Mouse (Mus musculus) stomach, embryonic 16.5 days (tissue): ENCODE results near the gene Mroh2a. TPM values are rescaled to one million over a fixed set of nuclear protein-coding genes. Genes with fewer than 3 reads are reported as not detected.

Source experiments
- ATAC-seq: fragments of 200-750 bp; cut with Nextera tagmentation; 2 replicates; pipeline ENCODE4 v1.8.0; 2017; ENCODE audit warnings: moderate number of reproducible peaks, moderate TSS enrichment; ENCODE audit not compliant: insufficient read depth, low FRiP score
- H3K27ac ChIP-seq: fragments of 300-500 bp; sonication (generic); 2 replicates; pipeline ENCODE4 v1.5.1; 2014; ENCODE audit warnings: low read length
- H3K27me3 ChIP-seq: fragments of 300-500 bp; sonication (generic); 2 replicates; pipeline ENCODE4 v1.6.1; 2014; ENCODE audit warnings: low read length, control low read depth, mixed read lengths; ENCODE audit not compliant: control insufficient read depth, insufficient read depth
- H3K36me3 ChIP-seq: fragments of 300-500 bp; sonication (generic); 2 replicates; pipeline ENCODE4 v1.6.1; 2014; ENCODE audit warnings: low read length; ENCODE audit not compliant: control insufficient read depth, insufficient read depth
- H3K4me1 ChIP-seq: fragments of 300-500 bp; sonication (generic); 2 replicates; pipeline ENCODE4 v1.6.1; 2014; ENCODE audit warnings: low read length, control low read depth, mixed read lengths; ENCODE audit not compliant: control insufficient read depth, insufficient read depth
- H3K4me2 ChIP-seq: fragments of 300-500 bp; sonication (generic); 2 replicates; pipeline ENCODE4 v1.6.1; 2014; ENCODE audit warnings: low read depth, low read length, mixed read lengths
- H3K4me3 ChIP-seq: fragments of 300-500 bp; sonication (generic); replicated peaks from 2 replicates; pipeline ENCODE4 v1.5.1; 2014; ENCODE audit warnings: mild to moderate bottlenecking, low read length
- H3K9ac ChIP-seq: fragments of 300-500 bp; sonication (generic); 2 replicates; pipeline ENCODE4 v1.6.1; 2014; ENCODE audit warnings: low read length
- H3K9me3 ChIP-seq: fragments of 300-500 bp; sonication (generic); replicated peaks from 2 replicates; pipeline ENCODE4 v1.6.1; 2016; ENCODE audit warnings: low read length, control low read depth; ENCODE audit not compliant: control insufficient read depth
- WGBS: fragments of 180-500 bp; shearing (Covaris S2); extraction: QIAGEN DNeasy Blood & Tissue Kit; methylation state at CpG from one replicate; pipeline ENCODE4 v1.1.7; 2014; 5-methylcytosine and 5-hydroxymethylcytosine counted together
- polyA plus RNA-seq: library from polyadenylated mRNA; unstranded; fragments of >200 nt; fragmentation: Nextera tagmentation; extraction: Ambion mirVana; gene quantifications from 2 replicates; pipeline ENCODE4 v1.2.1, GENCODE M21; 2015

Mroh2a gene
- polyA plus RNA-seq, 1 experiment from 2014 or later = 1.6 TPM

DNA sequence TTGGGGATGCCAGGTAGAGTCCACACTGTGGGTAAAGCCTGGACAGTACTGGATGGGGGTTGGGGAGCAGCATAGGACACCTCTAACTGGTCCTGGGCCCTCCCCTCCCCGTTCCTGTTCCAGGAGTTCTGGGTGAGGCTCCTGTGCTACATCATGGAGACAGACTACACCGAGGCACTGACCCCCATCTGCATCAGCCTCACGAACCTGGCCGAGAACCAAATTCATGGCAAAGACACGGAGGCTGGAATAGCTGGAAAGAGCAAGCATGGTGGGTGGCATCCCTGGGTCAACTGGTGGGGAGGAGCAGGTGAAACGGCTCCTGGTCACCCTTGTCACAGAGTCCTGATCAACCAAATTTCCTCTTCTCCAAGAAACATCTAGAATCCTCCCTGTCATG, 12.0 kb downstream of the Mroh2a start:
- Histone ChIP-seq H3K4me2 (no peak overlapping the region), H3K9ac (no peak overlapping the region), H3K9me3 (peaks cover 66% of the 10 kb centered on the region), H3K4me3 (no peak overlapping the region), H3K27ac (no peak overlapping the region), H3K27me3 (no peaks in the 10 kb centered on the region), H3K4me1 (no peaks in the 10 kb centered on the region), H3K36me3 (no peaks in the 10 kb centered on the region)
- ATAC-seq = peak; percentile 7; the same call in 1 of the 2 replicates
- 74% methylated on average over 6 of the region's 6 CpGs for WGBS

DNA sequence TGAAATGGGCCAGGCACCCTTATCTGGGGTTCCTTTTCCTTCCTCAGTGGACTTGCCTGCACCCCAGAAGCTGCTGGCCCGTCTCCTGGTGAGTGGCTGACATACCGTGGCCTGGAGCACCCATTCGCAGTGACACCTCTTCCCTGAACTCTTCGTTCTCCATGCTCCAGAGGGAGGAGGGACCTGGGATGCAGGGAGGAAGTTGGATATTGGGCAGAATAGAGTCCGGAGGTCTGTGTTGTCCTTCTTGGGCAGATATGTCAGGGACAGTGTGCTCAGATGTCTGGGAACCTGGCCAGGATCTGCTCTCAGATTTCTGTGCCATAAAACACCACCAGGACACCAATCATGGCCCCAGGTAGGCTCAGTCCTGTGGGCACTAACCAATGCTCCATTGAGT, 13.3 kb downstream of the Mroh2a start:
- Histone ChIP-seq H3K4me1 (no peaks in the 10 kb centered on the region), H3K36me3 (no peaks in the 10 kb centered on the region), H3K27ac (no peak overlapping the region), H3K27me3 (no peaks in the 10 kb centered on the region), H3K4me2 (no peak overlapping the region), H3K9ac (no peak overlapping the region), H3K9me3 (peaks cover 55% of the 10 kb centered on the region), H3K4me3 (no peak overlapping the region)
- ATAC-seq = no peak
- 72% methylated on average over 5 of the region's 5 CpGs for WGBS

DNA sequence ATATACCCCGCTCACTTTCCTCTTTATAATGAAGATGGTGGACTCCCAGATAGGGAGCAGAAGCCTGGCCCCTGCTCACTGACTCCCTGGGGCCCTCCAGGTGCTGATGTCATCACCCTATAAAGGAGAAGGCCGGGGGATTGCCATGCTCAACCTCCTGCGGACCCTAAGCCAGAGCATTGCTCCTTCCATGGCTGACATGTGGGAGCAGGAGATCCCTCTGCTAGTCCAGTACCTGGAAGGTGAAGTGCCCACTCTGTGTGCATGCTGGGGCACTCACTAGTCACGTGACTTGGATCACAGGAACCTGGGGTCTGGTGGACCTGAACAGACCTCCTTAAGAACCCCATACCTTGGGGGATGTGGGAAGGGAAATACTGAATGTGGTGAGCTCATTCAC, 13.8 kb downstream of the Mroh2a start:
- H3K4me2 ChIP-seq = no peak overlapping the region
- no peak overlapping the region for H3K4me3 ChIP-seq
- peaks cover 50% of the 10 kb centered on the region for H3K9me3 ChIP-seq
- no peaks in the 10 kb centered on the region for H3K4me1 ChIP-seq
- 68% methylated on average over 4 of the region's 4 CpGs for WGBS
- no peak overlapping the region for H3K27ac ChIP-seq
- no peaks in the 10 kb centered on the region for H3K36me3 ChIP-seq
- no peak overlapping the region for H3K9ac ChIP-seq
- H3K27me3 ChIP-seq = no peaks in the 10 kb centered on the region
- ATAC-seq = no peak

DNA sequence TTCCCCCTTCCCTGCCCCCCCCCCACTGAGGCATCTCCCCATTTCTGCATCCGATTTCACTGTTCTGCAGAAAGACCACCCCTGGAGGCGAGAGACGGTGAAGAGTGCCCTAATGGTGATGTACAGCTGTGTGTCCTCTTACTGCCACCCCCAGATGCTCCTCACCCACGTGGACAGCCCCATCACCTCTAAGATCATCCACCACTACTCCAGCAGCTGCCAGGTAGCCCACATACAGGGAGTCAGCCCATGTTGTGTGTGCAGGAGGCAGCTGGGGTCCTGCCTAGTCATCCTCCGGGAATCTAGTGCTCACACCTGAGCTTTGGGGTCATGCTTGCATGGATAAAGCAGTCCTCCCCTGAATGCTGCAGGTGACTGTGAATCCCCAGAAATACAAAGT, 17.1 kb downstream of the Mroh2a start:
- Histone ChIP-seq H3K4me3 (no peak overlapping the region), H3K27ac (no peak overlapping the region), H3K27me3 (no peaks in the 10 kb centered on the region), H3K4me1 (no peaks in the 10 kb centered on the region), H3K36me3 (no peaks in the 10 kb centered on the region), H3K9me3 (peaks cover 37% of the 10 kb centered on the region), H3K4me2 (no peak overlapping the region), H3K9ac (no peak overlapping the region)
- WGBS = 62% methylated on average over 5 of the region's 5 CpGs
- ATAC-seq = no peak

DNA sequence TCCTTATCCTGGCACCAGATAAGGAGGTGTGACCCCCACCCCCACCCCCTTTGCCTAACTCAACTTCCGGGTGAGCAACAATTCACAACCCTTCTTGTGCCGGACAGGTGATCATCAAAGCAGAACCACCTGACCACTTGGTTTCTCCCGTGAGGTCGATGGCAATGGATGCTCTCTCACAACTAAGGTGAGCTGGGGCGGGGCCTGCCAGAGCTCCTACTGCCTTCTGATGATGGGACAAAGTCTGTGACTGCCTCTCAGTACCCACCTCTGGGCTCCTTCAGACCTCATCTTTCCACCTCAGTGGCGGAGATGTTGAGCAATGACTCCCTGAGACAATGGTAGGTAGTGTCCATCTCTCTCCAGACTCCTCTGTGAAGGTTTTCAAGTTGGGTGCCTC, 19.1 kb downstream of the Mroh2a start:
- Histone ChIP-seq H3K27me3 (no peaks in the 10 kb centered on the region), H3K36me3 (no peaks in the 10 kb centered on the region), H3K4me2 (no peak overlapping the region), H3K4me1 (no peaks in the 10 kb centered on the region), H3K9ac (no peak overlapping the region), H3K4me3 (no peak overlapping the region), H3K9me3 (peaks cover 31% of the 10 kb centered on the region), H3K27ac (no peak overlapping the region)
- no peak for ATAC-seq
- 76% methylated on average over 6 of the region's 6 CpGs for WGBS

DNA sequence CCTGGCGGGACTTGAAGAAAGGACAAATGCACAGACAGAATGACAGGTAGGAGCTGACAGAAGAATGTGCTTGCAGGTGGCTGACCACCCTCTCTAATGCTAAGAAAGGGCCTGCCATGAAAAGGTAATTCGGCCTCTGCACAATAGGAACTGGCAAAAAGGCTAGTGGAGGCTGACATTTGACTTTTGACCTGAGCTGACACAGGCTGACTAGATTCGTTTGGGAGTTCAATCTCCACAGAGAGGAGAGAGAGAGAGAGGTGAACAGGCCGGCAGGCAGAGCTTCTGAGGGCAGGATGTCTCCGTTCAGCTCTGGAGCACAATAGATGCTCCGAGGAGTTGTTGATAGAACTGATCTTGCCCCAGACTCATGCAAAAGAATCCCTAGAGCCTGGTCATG, 19.6 kb downstream of the Mroh2a start:
- no peak for ATAC-seq
- H3K4me3 ChIP-seq = no peak overlapping the region
- no peaks in the 10 kb centered on the region for H3K4me1 ChIP-seq
- no peaks in the 10 kb centered on the region for H3K27me3 ChIP-seq
- no peak overlapping the region for H3K9ac ChIP-seq
- H3K27ac ChIP-seq = no peak overlapping the region
- no peak overlapping the region for H3K4me2 ChIP-seq
- no peaks in the 10 kb centered on the region for H3K36me3 ChIP-seq
- 43% methylated on average over 6 of the region's 6 CpGs for WGBS
- H3K9me3 ChIP-seq = peaks cover 31% of the 10 kb centered on the region

DNA sequence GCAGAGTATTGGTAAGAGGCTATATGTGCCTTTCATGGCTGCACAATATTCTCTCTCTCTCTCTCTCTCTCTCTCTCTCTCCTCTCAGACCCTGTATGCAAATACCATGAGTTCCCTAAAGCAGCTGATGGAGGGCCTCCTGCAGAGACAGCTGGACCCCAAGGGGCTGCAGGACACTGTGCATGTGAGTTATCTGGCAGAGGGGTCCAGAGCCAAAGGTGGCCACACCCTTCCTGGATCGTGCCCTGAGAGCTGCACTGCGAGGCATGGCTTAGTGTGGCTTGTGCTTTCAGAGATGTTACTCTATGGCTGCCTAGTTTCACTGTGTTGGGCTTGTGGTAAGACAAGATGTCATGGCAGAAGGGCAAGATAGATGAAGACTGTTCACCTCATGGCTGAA, 20.9 kb downstream of the Mroh2a start:
- Histone ChIP-seq H3K9me3 (peaks cover 35% of the 10 kb centered on the region), H3K27ac (no peak overlapping the region), H3K36me3 (no peaks in the 10 kb centered on the region), H3K4me3 (no peak overlapping the region), H3K4me1 (no peaks in the 10 kb centered on the region), H3K27me3 (no peaks in the 10 kb centered on the region), H3K4me2 (no peak overlapping the region), H3K9ac (no peak overlapping the region)
- ATAC-seq = no peak
- WGBS = 48% methylated on average over 2 of the region's 2 CpGs

DNA sequence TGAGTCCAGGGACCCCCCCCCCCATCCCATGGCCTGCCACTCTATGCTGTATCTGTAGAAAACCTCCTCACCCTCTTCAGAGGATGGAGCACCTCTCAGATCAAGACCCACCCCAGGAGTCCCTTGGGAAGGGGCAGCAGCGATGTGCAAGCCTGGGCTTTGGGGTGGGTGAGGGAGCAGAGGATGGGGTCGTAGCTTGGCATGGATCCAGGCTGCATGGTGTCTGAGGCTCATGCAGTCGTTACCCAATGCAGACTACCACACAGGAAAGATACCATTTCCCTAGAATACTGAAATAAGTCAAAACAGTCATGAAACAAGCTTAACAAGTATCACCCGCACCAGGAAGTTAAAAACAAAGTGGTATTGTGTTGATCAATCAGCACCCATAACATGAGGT, 21.9 kb downstream of the Mroh2a start:
- no peak overlapping the region for H3K4me3 ChIP-seq
- H3K9me3 ChIP-seq = peaks cover 35% of the 10 kb centered on the region
- no peaks in the 10 kb centered on the region for H3K36me3 ChIP-seq
- no peak overlapping the region for H3K9ac ChIP-seq
- no peaks in the 10 kb centered on the region for H3K4me1 ChIP-seq
- ATAC-seq = no peak
- 66% methylated on average over 4 of the region's 4 CpGs for WGBS
- no peak overlapping the region for H3K4me2 ChIP-seq
- H3K27me3 ChIP-seq = no peaks in the 10 kb centered on the region
- H3K27ac ChIP-seq = no peak overlapping the region

DNA sequence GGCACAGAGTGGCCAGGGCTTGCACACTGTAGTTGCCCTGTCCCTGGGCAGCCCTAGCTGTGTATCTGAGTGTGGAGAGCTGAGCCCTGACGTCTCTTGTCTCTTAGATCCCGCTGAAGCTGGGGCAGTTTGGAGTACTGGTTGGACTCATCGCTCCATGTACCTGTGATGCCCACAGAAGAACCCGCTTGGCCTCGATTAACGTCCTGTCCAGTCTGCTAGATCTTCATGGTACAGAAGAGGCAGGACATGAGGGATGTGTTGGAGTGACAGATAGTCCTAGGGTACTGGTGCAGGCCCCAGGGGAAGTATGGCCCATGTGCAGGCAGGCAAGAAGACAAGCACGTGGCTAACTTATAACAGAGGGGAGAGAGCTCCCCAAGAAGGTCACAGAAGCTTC, 22.8 kb downstream of the Mroh2a start:
- no peak overlapping the region for H3K27ac ChIP-seq
- H3K4me2 ChIP-seq = no peak overlapping the region
- 76% methylated on average over 7 of the region's 7 CpGs for WGBS
- H3K9ac ChIP-seq = no peak overlapping the region
- H3K4me3 ChIP-seq = no peak overlapping the region
- no peaks in the 10 kb centered on the region for H3K36me3 ChIP-seq
- ATAC-seq = no peak; the same call in 1 of the 2 replicates
- peaks cover 38% of the 10 kb centered on the region for H3K9me3 ChIP-seq
- H3K27me3 ChIP-seq = no peaks in the 10 kb centered on the region
- H3K4me1 ChIP-seq = no peaks in the 10 kb centered on the region

DNA sequence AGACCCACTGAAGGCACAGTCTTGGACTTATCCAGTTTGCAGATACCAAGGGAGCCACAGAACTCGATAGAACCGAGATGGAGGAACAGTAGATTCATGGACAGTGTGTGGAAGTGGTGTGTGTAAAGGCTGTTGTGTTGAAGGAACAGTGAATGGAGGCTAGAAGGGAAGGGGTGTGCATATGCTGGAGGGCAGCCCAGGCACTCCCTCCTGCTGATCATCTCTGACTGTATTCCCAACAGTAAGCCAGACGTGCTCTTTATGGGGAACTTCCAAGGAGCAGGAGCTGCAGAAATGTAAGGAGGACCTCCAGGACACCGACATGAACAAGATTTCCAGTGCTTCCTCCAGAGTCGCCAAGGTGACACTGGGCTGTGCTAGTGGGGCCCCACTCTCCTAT, 23.2 kb downstream of the Mroh2a start:
- Histone ChIP-seq H3K9me3 (peaks cover 41% of the 10 kb centered on the region), H3K9ac (no peak overlapping the region), H3K4me1 (no peaks in the 10 kb centered on the region), H3K4me2 (no peak overlapping the region), H3K36me3 (no peaks in the 10 kb centered on the region), H3K27ac (no peak overlapping the region), H3K4me3 (no peak overlapping the region), H3K27me3 (no peaks in the 10 kb centered on the region)
- WGBS = 79% methylated on average over 5 of the region's 5 CpGs
- no peak for ATAC-seq
